Mouse (Mus musculus): ENCODE measurements around the gene Bzw1. TPM values are rescaled to one million over a fixed set of nuclear protein-coding genes. Genes with fewer than 3 reads are reported as not detected.
A peak's percentile ranks its signal among the peaks of the same experiment; 100 is the strongest.
"Not testable (repeated sequence)": the region's sequence is repeated elsewhere in the genome, so short reads cannot be mapped to it uniquely, and the experiment has no call there.

Bzw1 gene
- polyA plus RNA-seq, 1 experiment from 2014 or later, result 128 TPM

DNA sequence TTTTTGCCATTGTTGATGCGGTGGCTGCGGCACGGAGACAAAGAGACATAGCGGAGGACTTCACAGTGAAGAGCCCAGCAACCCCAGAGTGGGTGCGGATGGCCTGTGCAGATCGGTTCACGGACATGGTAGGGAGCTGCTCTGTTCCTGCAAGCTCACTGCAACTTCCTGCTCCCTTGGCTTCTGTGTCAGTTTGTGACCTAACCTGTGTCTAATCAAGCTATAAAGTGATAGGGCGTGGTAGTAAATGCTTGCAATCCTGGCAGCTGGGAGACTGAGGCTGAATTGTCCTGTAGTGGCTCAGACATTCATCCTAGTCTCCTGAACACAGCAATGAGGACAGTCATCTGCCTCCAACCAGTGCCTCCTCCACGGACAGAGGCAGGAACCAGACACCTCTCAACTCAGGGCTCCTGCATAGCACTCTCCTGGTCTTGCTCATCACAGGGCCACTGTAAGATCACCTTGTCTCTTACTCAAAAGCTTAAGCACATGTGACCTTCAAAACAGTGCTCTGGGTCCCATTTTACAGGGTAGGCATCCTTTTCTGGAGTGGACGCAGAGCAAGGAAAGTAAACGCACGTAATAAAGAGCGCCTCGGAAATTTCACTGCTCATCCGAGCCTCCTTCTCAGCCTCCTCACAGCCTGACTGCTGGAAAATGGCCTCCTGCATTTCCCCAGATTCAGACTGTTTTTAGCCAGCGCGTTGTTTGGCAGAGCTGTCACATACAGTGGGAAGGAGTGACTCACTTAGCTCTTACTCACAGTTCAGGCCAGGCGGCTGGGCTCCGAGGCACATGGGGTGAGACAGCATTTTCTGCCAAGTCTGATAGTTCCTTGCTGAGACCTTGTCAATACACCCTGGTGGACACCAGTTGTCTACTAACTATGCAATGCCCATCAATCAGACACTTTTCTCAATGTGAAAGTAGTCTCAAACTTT, 33.5 kb upstream of the Bzw1 start:
- H3K9ac ChIP-seq (replicated peaks), result no peak overlapping the region
- no peaks in the 10 kb centered on the region for H3K9me3 ChIP-seq (ENCODE audit: low read length)
- no peaks in the 10 kb centered on the region; the same call in 1 of the 2 replicates for H3K4me1 ChIP-seq (ENCODE audit: insufficient read depth)
- no peaks in the 10 kb centered on the region for H3K27me3 ChIP-seq (ENCODE audit: insufficient read depth, low read length)
- ATAC-seq (no peak), DNase-seq (no peak)
- WGBS (ENCODE audit: insufficient replicate concordance), result 74% methylated on average over 19 of the region's 19 CpGs
- TF ChIP-seq CTCF (IDR thresholded peaks at IDR 0.05; ENCODE audit: low read depth) (no peak), EP300 (IDR thresholded peaks at IDR 0.05; ENCODE audit: low read depth) (no peak)
- H3K36me3 ChIP-seq (replicated peaks; ENCODE audit: insufficient read depth, low read length), result no peaks in the 10 kb centered on the region
- H3K4me2 ChIP-seq (ENCODE audit: low read depth, low read length), result no peak overlapping the region
- no peak overlapping the region for H3K27ac ChIP-seq (ENCODE audit: low read depth)
- H3K4me3 ChIP-seq (ENCODE audit: low read depth, low read length), result no peak overlapping the region

DNA sequence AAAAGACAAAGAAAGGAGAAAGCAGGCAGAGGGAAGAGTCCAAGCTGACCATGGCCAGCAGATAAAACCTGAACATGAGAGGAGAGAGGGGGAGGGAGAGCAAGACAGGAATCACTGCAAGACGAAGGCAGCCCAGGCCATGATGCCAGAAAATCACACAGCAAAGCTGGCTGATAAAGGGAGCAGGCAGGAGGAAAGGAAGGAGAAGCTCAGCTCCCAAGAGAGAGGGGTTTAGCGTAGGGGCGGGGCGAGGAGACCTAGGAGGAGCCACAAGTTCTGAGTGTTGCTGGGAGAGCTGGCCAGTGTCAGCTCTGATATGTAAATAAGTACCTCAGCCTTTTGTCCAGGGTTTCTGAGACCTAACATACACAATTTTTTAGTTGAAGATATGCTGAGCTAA, 30.4 kb upstream of the Bzw1 start:
- ATAC-seq (no peak), DNase-seq (no peak)
- Histone ChIP-seq H3K4me3 (ENCODE audit: low read depth, low read length) (no peak overlapping the region), H3K4me2 (ENCODE audit: low read depth, low read length) (no peak overlapping the region), H3K9ac (replicated peaks) (no peak overlapping the region), H3K27me3 (ENCODE audit: insufficient read depth, low read length) (no peaks in the 10 kb centered on the region), H3K27ac (ENCODE audit: low read depth) (no peak overlapping the region), H3K36me3 (replicated peaks; ENCODE audit: insufficient read depth, low read length) (no peaks in the 10 kb centered on the region), H3K4me1 (ENCODE audit: insufficient read depth) (no peaks in the 10 kb centered on the region), H3K9me3 (ENCODE audit: low read length) (no peaks in the 10 kb centered on the region)
- TF ChIP-seq CTCF (IDR thresholded peaks at IDR 0.05; ENCODE audit: low read depth) (no peak), EP300 (IDR thresholded peaks at IDR 0.05; ENCODE audit: low read depth) (no peak)
- WGBS (ENCODE audit: insufficient replicate concordance), result 62% methylated on average over 4 of the region's 4 CpGs

DNA sequence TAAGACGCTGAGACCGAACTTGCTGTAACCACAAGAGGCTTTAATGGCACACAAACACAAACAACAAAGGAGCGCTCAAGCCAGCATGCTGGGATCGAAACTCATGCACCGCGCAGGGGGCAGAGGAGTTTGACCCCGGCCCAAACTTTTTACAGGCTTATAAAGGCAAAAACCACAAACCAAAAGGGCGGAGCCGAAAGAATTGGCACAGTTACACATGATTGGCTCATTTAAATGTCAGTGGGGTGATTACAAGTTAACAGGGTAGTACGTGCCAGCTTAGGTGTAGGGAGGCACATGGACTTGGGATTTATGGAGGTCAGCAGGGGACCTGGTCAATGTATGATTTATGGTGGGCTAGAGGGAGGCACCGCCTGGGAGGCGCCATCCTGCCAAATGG, 28.1 kb upstream of the Bzw1 start:
- Histone ChIP-seq H3K4me3 (ENCODE audit: low read depth, low read length) (no peak overlapping the region), H3K9me3 (ENCODE audit: low read length) (no peaks in the 10 kb centered on the region), H3K27ac (ENCODE audit: low read depth) (no peak overlapping the region), H3K4me1 (ENCODE audit: insufficient read depth) (no peaks in the 10 kb centered on the region), H3K9ac (replicated peaks) (no peak overlapping the region), H3K27me3 (ENCODE audit: insufficient read depth, low read length) (no peaks in the 10 kb centered on the region), H3K36me3 (replicated peaks; ENCODE audit: insufficient read depth, low read length) (no peaks in the 10 kb centered on the region), H3K4me2 (ENCODE audit: low read depth, low read length) (no peak overlapping the region)
- DNase-seq (no peak), ATAC-seq (no peak)
- TF ChIP-seq EP300 (IDR thresholded peaks at IDR 0.05; ENCODE audit: low read depth) (no peak), CTCF (IDR thresholded peaks at IDR 0.05; ENCODE audit: low read depth) (no peak)
- 88% methylated on average over 12 of the region's 12 CpGs for WGBS (ENCODE audit: insufficient replicate concordance)

DNA sequence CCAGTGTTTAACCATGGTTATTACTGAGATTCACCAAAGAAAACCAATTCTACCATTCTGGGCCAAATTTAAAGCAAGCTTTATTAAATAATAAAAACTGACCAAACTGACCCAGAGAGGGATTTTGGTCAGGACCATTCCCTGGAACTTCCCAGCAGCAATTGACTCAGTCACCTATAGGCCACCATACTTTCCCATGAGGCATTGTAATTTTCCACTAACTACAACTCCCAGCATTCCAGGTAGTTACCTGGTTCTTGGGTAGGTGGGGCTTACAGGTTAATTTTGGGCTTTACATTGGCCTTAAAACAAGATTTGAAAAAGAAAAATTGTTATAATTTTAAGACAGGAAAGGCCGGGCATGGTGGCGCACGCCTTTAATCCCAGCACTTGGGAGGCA, 26.9 kb upstream of the Bzw1 start:
- TF ChIP-seq EP300 (IDR thresholded peaks at IDR 0.05; ENCODE audit: low read depth) (no peak), CTCF (IDR thresholded peaks at IDR 0.05; ENCODE audit: low read depth) (no peak)
- Histone ChIP-seq H3K9ac (replicated peaks) (no peak overlapping the region), H3K36me3 (replicated peaks; ENCODE audit: insufficient read depth, low read length) (no peaks in the 10 kb centered on the region), H3K4me2 (ENCODE audit: low read depth, low read length) (no peak overlapping the region), H3K9me3 (ENCODE audit: low read length) (no peaks in the 10 kb centered on the region), H3K4me3 (ENCODE audit: low read depth, low read length) (no peak overlapping the region), H3K27me3 (ENCODE audit: insufficient read depth, low read length) (no peaks in the 10 kb centered on the region), H3K27ac (ENCODE audit: low read depth) (no peak overlapping the region), H3K4me1 (ENCODE audit: insufficient read depth) (no peaks in the 10 kb centered on the region)
- DNase-seq (no peak), ATAC-seq (no peak)
- WGBS (ENCODE audit: insufficient replicate concordance), result 96% methylated on average over 3 of the region's 3 CpGs

DNA sequence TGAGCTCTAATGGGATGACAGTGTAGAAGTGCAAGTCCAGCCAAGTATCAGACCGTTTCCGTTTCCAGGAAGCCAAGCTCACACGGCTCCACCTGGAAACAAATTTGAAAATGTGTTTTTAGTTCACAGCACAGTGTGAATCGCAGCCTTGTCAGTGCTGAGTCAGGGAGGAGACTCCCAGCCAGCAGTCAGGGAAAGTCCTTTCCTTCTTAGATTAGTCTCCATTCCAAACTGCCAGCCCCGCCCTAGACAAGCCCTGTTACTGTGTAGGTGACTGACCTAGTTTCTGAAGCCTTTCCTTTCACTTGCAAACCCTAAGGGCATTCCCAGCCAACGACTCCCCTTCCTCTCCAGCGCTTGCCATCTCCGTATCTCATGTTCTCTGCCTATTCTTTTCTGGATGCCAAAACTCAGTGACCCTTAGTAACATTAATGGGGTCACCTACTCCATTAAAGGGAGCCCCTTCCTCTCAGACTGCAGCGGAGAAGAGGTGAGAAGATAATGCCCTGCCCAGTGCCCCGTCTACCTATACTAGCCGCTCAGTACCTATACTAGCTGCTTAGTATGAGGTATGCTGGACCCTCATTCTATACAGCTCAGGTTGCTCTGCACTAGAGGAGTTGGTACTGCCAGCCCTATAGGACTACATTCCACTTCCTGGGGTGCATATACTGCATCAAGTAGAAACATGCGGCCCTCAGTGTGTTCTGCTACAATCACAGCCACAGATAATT, 25.8 kb upstream of the Bzw1 start:
- 81% methylated on average over 12 of the region's 12 CpGs for WGBS (ENCODE audit: insufficient replicate concordance)
- Histone ChIP-seq H3K27ac (ENCODE audit: low read depth) (no peak overlapping the region), H3K4me3 (ENCODE audit: low read depth, low read length) (no peak overlapping the region), H3K4me2 (ENCODE audit: low read depth, low read length) (no peak overlapping the region), H3K9ac (replicated peaks) (no peak overlapping the region), H3K36me3 (replicated peaks; ENCODE audit: insufficient read depth, low read length) (no peaks in the 10 kb centered on the region), H3K9me3 (ENCODE audit: low read length) (no peaks in the 10 kb centered on the region), H3K4me1 (ENCODE audit: insufficient read depth) (no peaks in the 10 kb centered on the region), H3K27me3 (ENCODE audit: insufficient read depth, low read length) (no peaks in the 10 kb centered on the region)
- TF ChIP-seq EP300 (IDR thresholded peaks at IDR 0.05; ENCODE audit: low read depth) (no peak), CTCF (IDR thresholded peaks at IDR 0.05; ENCODE audit: low read depth) (no peak)
- no peak for DNase-seq
- ATAC-seq, result no peak

DNA sequence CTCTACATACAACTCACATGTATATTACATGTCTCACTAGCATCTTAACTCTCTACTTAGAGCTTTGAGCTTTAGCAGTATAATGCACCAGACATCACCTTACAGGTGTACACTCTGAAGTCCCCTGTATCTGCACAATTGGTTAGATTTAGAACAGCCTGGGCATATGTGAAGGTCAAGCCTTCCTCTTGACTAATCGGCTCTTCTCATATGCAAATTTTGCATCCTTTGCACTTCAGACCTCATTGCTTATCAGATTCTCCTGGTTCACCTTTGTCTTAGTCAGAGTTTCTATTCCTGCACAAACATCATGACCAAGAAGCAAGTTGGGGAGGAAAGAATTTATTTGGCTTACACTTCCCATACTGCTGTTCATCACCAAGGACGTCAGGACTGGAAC, 23.0 kb upstream of the Bzw1 start:
- ATAC-seq, result no peak
- DNase-seq, result no peak
- Histone ChIP-seq H3K9me3 (ENCODE audit: low read length) (no peaks in the 10 kb centered on the region), H3K9ac (replicated peaks) (no peak overlapping the region), H3K27me3 (ENCODE audit: insufficient read depth, low read length) (no peaks in the 10 kb centered on the region), H3K27ac (ENCODE audit: low read depth) (no peak overlapping the region), H3K4me2 (ENCODE audit: low read depth, low read length) (no peak overlapping the region), H3K4me1 (ENCODE audit: insufficient read depth) (no peaks in the 10 kb centered on the region), H3K36me3 (replicated peaks; ENCODE audit: insufficient read depth, low read length) (no peaks in the 10 kb centered on the region), H3K4me3 (ENCODE audit: low read depth, low read length) (no peak overlapping the region)
- WGBS (ENCODE audit: insufficient replicate concordance), result 73% methylated on average over 2 of the region's 2 CpGs
- TF ChIP-seq CTCF (IDR thresholded peaks at IDR 0.05; ENCODE audit: low read depth) (no peak), EP300 (IDR thresholded peaks at IDR 0.05; ENCODE audit: low read depth) (no peak)

DNA sequence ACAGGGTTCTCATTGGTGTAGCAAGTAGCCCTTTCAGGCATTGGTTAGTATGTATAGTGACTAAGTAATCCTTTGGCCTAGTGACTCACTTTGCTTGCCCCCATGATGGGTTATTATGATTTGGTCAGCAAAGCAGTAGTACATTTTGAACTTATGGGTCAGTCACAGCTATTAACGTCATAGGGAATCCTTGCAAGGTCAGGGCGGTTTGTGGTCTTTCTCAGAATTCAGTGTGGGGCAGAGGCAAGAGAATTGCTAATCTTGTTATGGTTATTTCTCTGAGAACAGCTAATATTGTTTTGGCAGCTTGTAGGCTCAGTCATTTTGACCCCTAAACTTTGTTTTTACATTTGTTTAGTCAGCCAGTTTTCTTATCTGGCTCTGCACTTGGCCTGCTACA, 18.4 kb upstream of the Bzw1 start:
- not testable (repeated sequence) for H3K9me3 ChIP-seq (ENCODE audit: low read length); H3K36me3 ChIP-seq (replicated peaks; ENCODE audit: insufficient read depth, low read length); H3K4me2 ChIP-seq (ENCODE audit: low read depth, low read length); H3K27me3 ChIP-seq (ENCODE audit: insufficient read depth, low read length); H3K4me3 ChIP-seq (ENCODE audit: low read depth, low read length); DNase-seq; H3K9ac ChIP-seq (replicated peaks); H3K27ac ChIP-seq (ENCODE audit: low read depth); H3K4me1 ChIP-seq (ENCODE audit: insufficient read depth)
- 68% methylated on average over 2 of the region's 2 CpGs for WGBS (ENCODE audit: insufficient replicate concordance)
- peak; percentile 21; the same call in 1 of the 2 replicates for ATAC-seq

Data from liver, postnatal 0 days (tissue).